Mouse (Mus musculus) liver, embryonic 14.5 days (tissue): ENCODE results near the gene Atp2b4.
"Not testable (repeated sequence)": the region's sequence is repeated elsewhere in the genome, so short reads cannot be mapped to it uniquely, and the experiment has no call there.

Experiments
- CTCF ChIP-seq: IDR thresholded peaks from 2 replicates; pipeline ENCODE4 v1.5.1; 2016; ENCODE audit warnings: antibody characterized with exemption, low read depth, control low read depth
- EP300 ChIP-seq: IDR thresholded peaks from 2 replicates; pipeline ENCODE4 v1.6.1; 2016; ENCODE audit warnings: antibody characterized with exemption, low read depth

DNA sequence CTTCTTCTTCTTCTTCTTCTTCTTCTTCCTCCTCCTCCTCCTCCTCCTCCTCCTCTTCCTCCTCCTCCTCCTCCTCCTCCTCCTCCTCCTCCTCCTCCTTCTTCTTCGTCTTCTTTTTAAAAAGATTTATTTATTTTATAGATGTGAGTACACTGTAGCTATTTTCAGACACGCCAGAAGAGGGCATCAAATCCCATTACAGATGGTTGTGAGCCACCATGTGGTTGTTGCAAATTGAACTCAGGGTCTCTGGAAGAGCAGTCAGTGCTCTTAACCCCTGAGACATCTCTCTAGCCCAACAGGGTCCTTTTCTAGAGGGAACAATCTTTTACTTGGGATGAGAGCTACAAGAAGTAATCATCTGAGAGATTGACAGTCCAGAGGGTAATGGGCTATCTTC, 99.0 kb downstream of the Atp2b4 start:
- peak; percentile 52 for TF ChIP-seq CTCF
- not testable (repeated sequence) for TF ChIP-seq EP300
